8 mouse cellular contexts compared by ENCODE assay signal in genomic region chr7:112024856-112025255, GRCm38 (mm10). TPM values are rescaled to one million over a fixed set of nuclear protein-coding genes. Genes with fewer than 3 reads are reported as not detected.
DNase-seq lines count a peak whose midpoint lies in the region; ATAC-seq and TF ChIP-seq lines count a peak whose summit lies in the region.

No protein-coding gene starts in this region.

- ATAC-seq in erythroblast, adult 5-6 weeks (replicated peaks; ENCODE audit: low FRiP score, poor library complexity, severe bottlenecking) = no peak
- no peak for ATAC-seq in forebrain, embryonic 15.5 days (replicated peaks)
- ATAC-seq in liver, embryonic 14.5 days (ENCODE audit: insufficient read depth) = no peak
- ATAC-seq in monocyte, adult 5-6 weeks (replicated peaks; ENCODE audit: insufficient number of reproducible peaks, low FRiP score, low TSS enrichment, poor library complexity, severe bottlenecking) = no peak

- TF ChIP-seq EP300 in liver, embryonic 14.5 days (IDR thresholded peaks at IDR 0.05; ENCODE audit: low read depth) = no peak

- H3K27me3 ChIP-seq in erythroblast, embryonic 14.5 days (ENCODE audit: control insufficient read depth) = no peaks in the 10 kb centered on the region
- H3K27me3 ChIP-seq in forebrain, embryonic 15.5 days = no peaks in the 10 kb centered on the region
- no peaks in the 10 kb centered on the region for H3K27me3 ChIP-seq in liver, embryonic 14.5 days (ENCODE audit: control insufficient read depth, insufficient read depth, low read length)

- H3K9ac ChIP-seq in forebrain, embryonic 15.5 days (replicated peaks) = peak overlapping the region; percentile 96
- peak overlapping the region; percentile 86 for H3K9ac ChIP-seq in liver, embryonic 14.5 days (replicated peaks)

- DNase-seq in 416B (ENCODE audit: low read depth) = peak; percentile 29
- DNase-seq in liver, embryonic 14.5 days (ENCODE audit: low read depth in 3 of 3, low spot score in 3 of 3) = no peak
- DNase-seq in adrenal gland, adult 8-10 months = no peak
- no peak for DNase-seq in frontal cortex, postnatal 25 days (ENCODE audit: low spot score in 2 of 2)

- 22% methylated on average over 5 of the region's 5 CpGs for WGBS in forebrain, embryonic 15.5 days
- WGBS in liver, embryonic 14.5 days (ENCODE audit: insufficient replicate concordance) = 9% methylated on average over 5 of the region's 5 CpGs

- TF ChIP-seq CTCF in liver, embryonic 14.5 days (IDR thresholded peaks at IDR 0.05; ENCODE audit: low read depth) = no peak

- H3K36me3 ChIP-seq in erythroblast, embryonic 14.5 days (ENCODE audit: control insufficient read depth) = peaks cover 9% of the 10 kb centered on the region
- no peaks in the 10 kb centered on the region for H3K36me3 ChIP-seq in forebrain, embryonic 15.5 days
- H3K36me3 ChIP-seq in liver, embryonic 14.5 days (replicated peaks; ENCODE audit: control insufficient read depth, insufficient read depth, low read depth) = no peaks in the 10 kb centered on the region

- no peak overlapping the region for H3K27ac ChIP-seq in forebrain, embryonic 15.5 days (replicated peaks)
- no peak overlapping the region; the same call in 1 of the 2 replicates for H3K27ac ChIP-seq in liver, embryonic 14.5 days

- peak overlapping the region; percentile 77 for H3K4me2 ChIP-seq in forebrain, embryonic 15.5 days (replicated peaks)
- peak overlapping the region; percentile 78 for H3K4me2 ChIP-seq in liver, embryonic 14.5 days (ENCODE audit: low read depth)

- peaks cover 38% of the 10 kb centered on the region for H3K4me1 ChIP-seq in erythroblast, embryonic 14.5 days (ENCODE audit: control insufficient read depth)
- H3K4me1 ChIP-seq in forebrain, embryonic 15.5 days = peaks cover 49% of the 10 kb centered on the region
- H3K4me1 ChIP-seq in liver, embryonic 14.5 days (replicated peaks; ENCODE audit: control insufficient read depth in 2 of 2, insufficient read depth in 2 of 2, low read length in 1 of 2) = peaks cover 10 to 20% of the 10 kb centered on the region in 2 experiments

- peak overlapping the region; percentile 99 for H3K4me3 ChIP-seq in erythroblast, embryonic 14.5 days (replicated peaks)
- peak overlapping the region; percentile 90 for H3K4me3 ChIP-seq in forebrain, embryonic 15.5 days
- H3K4me3 ChIP-seq in liver, embryonic 14.5 days (ENCODE audit: insufficient read depth in 1 of 2, low read depth in 2 of 2, low read length in 2 of 2) = peak overlapping the region; percentile 9 to 85

- H3K9me3 ChIP-seq in erythroblast, embryonic 14.5 days (ENCODE audit: control insufficient read depth, low read length) = no peaks in the 10 kb centered on the region
- H3K9me3 ChIP-seq in forebrain, embryonic 15.5 days = no peaks in the 10 kb centered on the region
- H3K9me3 ChIP-seq in liver, embryonic 14.5 days (ENCODE audit: control insufficient read depth, low read length) = no peaks in the 10 kb centered on the region

RNA-seq across cellular contexts. Expression of gene Usp47, which starts 1.6 kb away (rescaled TPM):
- 0.14 and 0.23 TPM in 2 replicates for polyA plus RNA-seq in erythroblast, embryonic 14.5 days (2012)
- total RNA-seq in erythroblast, adult 5-6 weeks (2015; ENCODE audit: low replicate concordance) = 15.3 and 19.4 TPM in 2 replicates
- total RNA-seq in erythroblast, adult 5-6 weeks (2017; ENCODE audit: low replicate concordance) = 35.2 and 42.5 TPM in 2 replicates
- 88.1 and 91.3 TPM in 2 replicates for polyA plus RNA-seq in forebrain, embryonic 15.5 days (2015; fragmentation: Nextera tagmentation; extraction: Ambion mirVana)
- polyA plus RNA-seq in liver, embryonic 14.5 days (2012; rRNA removed) = 6.6 and 11.4 TPM in 2 replicates
- 20.3 and 20.9 TPM in 2 replicates for polyA plus RNA-seq in liver, embryonic 14.5 days (2014; fragmentation: Nextera tagmentation; extraction: Ambion mirVana)
- 128 to 156 TPM (median 131 TPM) in 3 replicates for total RNA-seq in monocyte, adult 5-6 weeks (2017)
- total RNA-seq in adrenal gland, adult 8-10 months (2022) = 10 to 100 TPM; 65.9 to 71.9 (median 67.5) TPM

Comparison
In these comparisons a context has a peak if more than half of its experiments do, and no peak if none do; other contexts are left out.
1. H3K4me3 ChIP-seq: peak in every context shown above with its lines; median percentile 99 in erythroblast, embryonic 14.5 days; 90 in forebrain, embryonic 15.5 days; 47 in liver, embryonic 14.5 days.